Mouse (Mus musculus) embryonic facial prominence, embryonic 14.5 days (tissue): ENCODE data around the gene Dynlt1a. TPM values are rescaled to one million over a fixed set of nuclear protein-coding genes. Genes with fewer than 3 reads are reported as not detected.
A peak's percentile ranks its signal among the peaks of the same experiment; 100 is the strongest.
"Not testable (repeated sequence)": the region's sequence is repeated elsewhere in the genome, so short reads cannot be mapped to it uniquely, and the experiment has no call there.

Experiments
- ATAC-seq: fragments of 200-750 bp; cut with Nextera tagmentation; 2 replicates; pipeline ENCODE4 v1.8.0; 2017; ENCODE audit warnings: low read depth, moderate number of reproducible peaks, moderate TSS enrichment
- DNase-seq: peaks from one replicate; pipeline ENCODE4 v3.0.0-alpha.2; 2015; ENCODE audit warnings: low spot score
- H3K27ac ChIP-seq: fragments of 300-500 bp; sonication (generic); replicated peaks from 2 replicates; pipeline ENCODE4 v1.5.1; 2014; ENCODE audit warnings: low read depth, mild to moderate bottlenecking, low read length, moderate library complexity
- H3K27me3 ChIP-seq: fragments of 300-500 bp; sonication (generic); replicated peaks from 2 replicates; pipeline ENCODE4 v1.6.1; 2014; ENCODE audit warnings: low read length; ENCODE audit not compliant: control insufficient read depth, insufficient read depth
- H3K36me3 ChIP-seq: fragments of 300-500 bp; sonication (generic); 2 replicates; pipeline ENCODE4 v1.6.1; 2014; ENCODE audit warnings: low read length, mixed read lengths; ENCODE audit not compliant: control insufficient read depth, insufficient read depth
- H3K4me1 ChIP-seq: fragments of 300-500 bp; sonication (generic); 2 replicates; pipeline ENCODE4 v1.6.1; 2014; ENCODE audit warnings: antibody characterized with exemption, low read length; ENCODE audit not compliant: control insufficient read depth, insufficient read depth
- H3K4me2 ChIP-seq: fragments of 300-500 bp; sonication (generic); 2 replicates; pipeline ENCODE4 v1.6.1; 2014; ENCODE audit warnings: low read depth, mild to moderate bottlenecking, low read length, moderate library complexity, mixed read lengths
- H3K4me3 ChIP-seq: fragments of 300-500 bp; sonication (generic); 2 replicates; pipeline ENCODE4 v1.5.1; 2014; ENCODE audit warnings: low read depth, mild to moderate bottlenecking, low read length
- H3K9ac ChIP-seq: fragments of 300-500 bp; sonication (generic); 2 replicates; pipeline ENCODE4 v1.6.1; 2014; ENCODE audit warnings: low read depth, mild to moderate bottlenecking, low read length, moderate library complexity, mixed read lengths
- H3K9me3 ChIP-seq: fragments of 300-500 bp; sonication (generic); 2 replicates; pipeline ENCODE4 v1.6.1; 2016; ENCODE audit warnings: low read length; ENCODE audit not compliant: control insufficient read depth
- WGBS: fragments of 180-500 bp; shearing (Covaris S2); extraction: QIAGEN DNeasy Blood & Tissue Kit; methylation state at CpG from one replicate; pipeline ENCODE4 v1.1.7; 2014; 5-methylcytosine and 5-hydroxymethylcytosine counted together
- polyA plus RNA-seq: library from polyadenylated mRNA; unstranded; fragments of >200 nt; fragmentation: Nextera tagmentation; extraction: Ambion mirVana; gene quantifications from 2 replicates; pipeline ENCODE4 v1.2.1, GENCODE M21; 2014

Gene Dynlt1a
- polyA plus RNA-seq, 1 experiment from 2014 or later = 14.4 TPM

DNA sequence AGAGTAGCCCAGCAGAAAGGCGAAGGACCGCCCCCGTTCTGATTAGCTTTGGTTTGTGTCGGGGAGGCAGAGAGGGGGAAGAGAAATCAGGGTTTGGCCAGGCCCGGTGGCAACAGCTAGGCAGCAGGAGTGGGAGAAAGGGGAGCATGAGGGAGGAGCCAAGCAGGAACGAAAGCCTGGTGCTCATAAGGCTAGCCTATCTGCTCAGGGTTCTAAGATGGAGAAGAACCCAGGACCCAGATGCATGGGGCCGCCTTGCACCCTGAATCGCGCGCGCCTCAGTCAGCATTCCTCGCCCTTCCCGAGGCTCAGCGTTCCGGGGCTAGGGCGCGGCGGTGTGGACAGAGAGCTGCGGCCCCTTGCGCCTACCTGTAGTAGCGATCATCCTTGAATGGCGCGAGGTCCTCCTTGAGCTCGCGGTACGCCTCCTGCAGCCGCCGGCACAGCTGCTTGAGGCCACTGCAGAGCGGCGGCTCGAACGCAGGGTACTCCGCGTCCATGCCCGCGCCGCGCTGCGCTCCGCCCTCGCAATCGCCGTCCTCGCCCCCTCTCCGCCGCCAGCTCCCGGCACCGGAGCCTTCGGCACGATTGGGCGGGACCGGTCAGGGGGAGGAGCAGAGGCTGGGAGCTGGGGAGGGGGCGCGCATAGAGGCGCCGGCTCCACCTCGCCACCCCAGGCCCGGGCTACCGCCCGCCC, 3.9 kb upstream of the Dynlt1a start:
- not testable (repeated sequence) for DNase-seq, H3K4me1 ChIP-seq, H3K9me3 ChIP-seq, H3K9ac ChIP-seq, H3K4me3 ChIP-seq, H3K27me3 ChIP-seq, H3K4me2 ChIP-seq, H3K27ac ChIP-seq, H3K36me3 ChIP-seq
- ATAC-seq = peak; percentile 27
- WGBS = 7% methylated on average over 5 of the region's 60 CpGs

DNA sequence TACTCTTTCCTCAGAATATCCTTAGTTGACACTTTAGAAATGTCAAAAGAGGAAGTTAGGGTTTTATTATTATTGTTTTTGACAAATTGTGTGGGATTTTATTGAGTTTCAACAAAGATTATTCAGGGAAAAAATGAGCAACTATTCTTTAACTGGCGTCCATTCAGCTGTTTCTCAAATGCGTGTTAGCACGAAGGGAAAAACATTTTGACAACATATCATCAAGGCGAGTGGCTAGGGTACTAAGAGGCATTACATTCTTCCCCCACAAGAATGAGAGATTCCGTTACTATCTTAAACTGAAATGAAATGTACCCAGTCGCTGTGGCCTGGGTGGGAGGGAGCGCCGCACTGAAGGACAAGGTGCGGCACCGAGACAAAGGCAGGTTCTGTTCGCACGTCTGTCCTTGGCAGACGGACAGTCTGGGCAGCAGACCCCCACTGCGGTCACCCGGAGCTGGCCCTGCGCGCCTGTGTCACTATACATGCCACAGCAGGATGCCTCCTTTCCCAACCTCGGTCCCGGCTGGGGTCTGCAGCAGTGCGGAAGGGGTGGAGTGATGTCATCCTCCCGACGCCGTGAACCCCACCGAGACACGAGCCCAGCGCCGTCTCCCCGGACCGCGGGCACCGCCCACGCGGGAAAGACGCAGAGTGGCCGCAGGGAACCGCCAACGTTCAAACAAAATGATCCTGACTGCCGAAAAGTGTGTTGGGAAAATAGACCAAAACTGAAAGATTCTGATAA, 747 bp downstream of the Dynlt1a start:
- Histone ChIP-seq H3K9ac (peak overlapping the region; percentile 53), H3K4me3 (peak overlapping the region; percentile 38), H3K4me2 (peak overlapping the region; percentile 54)
- H3K36me3 ChIP-seq, H3K27ac ChIP-seq, H3K4me1 ChIP-seq, H3K9me3 ChIP-seq, H3K27me3 ChIP-seq: not testable (repeated sequence)
- WGBS = 2% methylated on average over 31 of the region's 38 CpGs
- peak; percentile 15 for DNase-seq
- peak; percentile 71 for ATAC-seq

DNA sequence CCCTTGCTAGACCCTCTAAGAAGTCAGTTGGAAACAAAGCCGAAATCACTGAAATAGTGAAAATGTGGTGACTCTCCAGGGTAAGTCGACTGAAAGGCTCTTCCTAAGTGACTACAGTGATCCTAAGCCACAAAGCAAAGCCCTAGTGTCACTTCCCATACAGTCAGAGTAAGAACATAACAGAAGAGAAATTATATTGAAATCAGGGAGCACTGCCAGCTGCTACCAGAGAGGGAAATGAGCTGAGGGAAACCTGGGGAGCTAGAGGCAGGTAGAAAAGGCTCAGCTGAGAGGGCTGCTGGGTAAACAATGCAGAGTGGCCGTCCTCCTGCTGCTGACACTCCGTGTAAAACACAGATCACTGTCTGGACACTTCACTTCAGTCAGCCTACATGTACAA, 1.6 kb downstream of the Dynlt1a start:
- H3K4me2 ChIP-seq, H3K4me1 ChIP-seq, ATAC-seq, H3K9ac ChIP-seq, H3K4me3 ChIP-seq, H3K9me3 ChIP-seq, DNase-seq, H3K27ac ChIP-seq, H3K36me3 ChIP-seq, H3K27me3 ChIP-seq: not testable (repeated sequence)
- WGBS = no CpG with 5 or more reads among the region's 4 CpGs

DNA sequence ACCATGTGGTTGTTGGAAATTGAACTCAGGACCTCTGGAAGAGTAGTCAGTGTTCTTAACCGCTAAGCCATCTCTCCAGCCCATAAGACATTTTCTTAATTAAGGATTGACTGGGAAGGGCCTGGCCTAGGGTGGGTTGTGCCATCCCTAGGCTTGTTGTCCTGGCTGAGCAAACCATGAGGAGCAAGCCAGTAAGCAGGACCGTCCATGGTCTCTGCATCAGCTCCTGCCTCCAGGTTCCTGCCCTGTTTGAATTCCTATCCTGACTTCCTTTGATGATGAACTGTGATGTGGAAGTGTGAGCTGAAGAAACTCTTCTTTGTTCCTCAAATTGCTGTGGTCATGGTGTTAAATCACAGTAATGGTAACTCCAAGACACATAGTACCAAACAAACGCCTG, 2.8 kb downstream of the Dynlt1a start:
- not testable (repeated sequence) for DNase-seq, ATAC-seq, H3K4me3 ChIP-seq, H3K4me2 ChIP-seq, H3K9ac ChIP-seq, H3K27me3 ChIP-seq, H3K9me3 ChIP-seq, H3K27ac ChIP-seq, H3K36me3 ChIP-seq, H3K4me1 ChIP-seq
- WGBS = 63% methylated on average over 2 of the region's 3 CpGs

DNA sequence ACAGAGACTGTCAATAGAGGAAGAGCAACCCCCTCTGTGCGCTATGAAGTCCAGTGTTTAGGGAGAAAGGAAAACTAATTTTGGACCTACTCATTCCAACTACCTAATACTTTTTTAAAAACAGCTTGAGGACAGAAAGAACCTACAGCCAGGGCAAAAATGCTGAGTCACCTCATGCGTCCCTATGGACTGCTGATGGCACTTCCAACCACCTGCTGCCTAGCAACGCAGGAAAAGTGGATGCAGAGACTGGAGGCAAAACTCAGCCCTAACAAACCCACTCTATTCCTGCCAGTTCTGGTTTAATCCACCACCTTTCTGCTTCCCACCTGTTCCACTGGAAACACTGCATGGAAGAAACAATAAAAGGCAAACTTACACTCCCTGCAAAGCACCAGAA, 4.5 kb downstream of the Dynlt1a start:
- H3K27me3 ChIP-seq, ATAC-seq, H3K4me1 ChIP-seq, H3K4me3 ChIP-seq, H3K9ac ChIP-seq, H3K9me3 ChIP-seq, H3K27ac ChIP-seq, DNase-seq, H3K4me2 ChIP-seq, H3K36me3 ChIP-seq: not testable (repeated sequence)
- 67% methylated on average over 3 of the region's 3 CpGs for WGBS

DNA sequence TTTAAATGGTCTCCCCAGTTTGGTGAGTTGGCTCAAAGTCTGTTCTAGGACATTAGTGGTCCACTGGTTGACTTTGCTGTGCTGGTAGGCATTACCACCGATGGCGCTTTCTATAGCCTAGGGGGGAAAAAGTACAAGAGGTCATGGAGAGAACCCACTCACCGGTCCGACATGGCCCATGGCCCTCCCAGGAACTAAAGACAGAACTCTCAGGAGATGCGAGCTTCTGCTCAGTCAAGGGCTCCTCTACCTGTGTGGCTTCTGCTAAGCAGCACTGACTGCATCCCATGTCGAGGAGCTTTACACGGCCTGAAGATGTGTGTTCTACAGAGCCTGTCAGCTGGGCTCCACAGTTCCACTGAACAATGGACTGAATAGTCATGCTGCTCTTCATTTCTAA, 5.6 kb downstream of the Dynlt1a start:
- H3K36me3 ChIP-seq, H3K27me3 ChIP-seq, H3K9ac ChIP-seq, H3K27ac ChIP-seq, H3K9me3 ChIP-seq, H3K4me1 ChIP-seq, H3K4me3 ChIP-seq, H3K4me2 ChIP-seq, ATAC-seq, DNase-seq: not testable (repeated sequence)
- 92% methylated on average over 7 of the region's 7 CpGs for WGBS

DNA sequence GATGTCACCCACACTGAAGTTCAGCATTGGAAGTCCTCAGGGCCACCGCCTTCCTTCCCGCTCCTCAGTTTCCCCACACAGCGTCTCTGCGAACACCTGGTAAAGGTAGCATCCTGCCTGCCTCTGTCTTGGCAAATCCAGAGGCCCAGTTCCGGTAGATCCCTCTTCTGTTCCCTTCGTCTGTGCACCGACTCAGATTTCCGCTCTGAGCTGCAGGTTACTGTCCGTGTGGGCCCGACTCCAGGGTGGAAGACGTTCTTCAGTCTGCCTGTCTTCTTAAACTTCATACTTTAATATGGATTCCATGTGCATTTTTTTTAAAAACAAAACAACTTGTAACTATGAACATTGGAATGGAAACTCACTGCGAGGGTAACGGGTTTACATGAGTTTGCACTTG, 10.8 kb downstream of the Dynlt1a start:
- ATAC-seq, H3K9me3 ChIP-seq, H3K9ac ChIP-seq, H3K4me1 ChIP-seq, H3K4me2 ChIP-seq, H3K36me3 ChIP-seq, DNase-seq, H3K27me3 ChIP-seq, H3K27ac ChIP-seq, H3K4me3 ChIP-seq: not testable (repeated sequence)
- WGBS = 96% methylated on average over 9 of the region's 13 CpGs

DNA sequence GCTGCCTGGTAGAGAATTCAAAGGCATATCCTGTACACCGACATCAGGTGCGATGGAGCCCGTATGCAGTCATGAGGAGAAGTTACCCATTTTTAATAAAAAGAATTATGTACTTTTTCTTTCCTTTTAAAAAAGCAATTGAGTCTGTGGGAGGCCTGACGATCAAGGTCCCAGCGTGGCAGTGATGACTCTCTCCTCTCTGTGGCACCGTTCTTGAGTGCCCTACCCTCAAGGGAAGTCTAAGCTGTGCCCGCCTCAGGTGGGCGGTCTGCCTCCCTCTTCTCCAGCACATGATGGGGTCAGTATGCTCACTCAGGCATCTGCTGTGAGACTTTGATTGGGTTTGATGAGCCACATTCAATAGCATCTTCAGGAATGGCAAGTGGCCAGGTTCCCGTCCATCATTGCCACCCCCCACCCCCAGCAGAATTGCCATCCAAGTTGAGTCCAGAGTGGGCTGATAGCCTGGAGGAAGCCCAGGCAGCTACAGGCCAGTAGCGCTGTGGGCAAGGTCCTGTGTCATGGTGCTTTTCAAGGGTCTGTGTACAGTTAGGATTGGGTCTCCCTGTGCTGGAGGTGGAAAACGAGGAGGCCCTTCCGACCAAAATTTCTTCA, 11.5 kb downstream of the Dynlt1a start:
- not testable (repeated sequence) for H3K4me2 ChIP-seq, H3K36me3 ChIP-seq, ATAC-seq, H3K9ac ChIP-seq, H3K4me1 ChIP-seq, H3K9me3 ChIP-seq, DNase-seq, H3K27me3 ChIP-seq, H3K27ac ChIP-seq, H3K4me3 ChIP-seq
- WGBS = 92% methylated on average over 12 of the region's 12 CpGs
